Mouse (Mus musculus) left cerebral cortex, adult 18-20 months (tissue): Measurements from ENCODE around the gene Dapk2. TPM values are rescaled to one million over a fixed set of nuclear protein-coding genes. Genes with fewer than 3 reads are reported as not detected.
"Not testable (repeated sequence)": the region's sequence is repeated elsewhere in the genome, so short reads cannot be mapped to it uniquely, and the experiment has no call there.

Experiments
- DNase-seq, 2 experiments: peaks; one replicate each; pipeline ENCODE4 v3.0.0; 2021 to 2022; ENCODE audit warnings: low spot score in 2 of 2, mixed read lengths in 1 of 2
- total RNA-seq, 2 experiments: library from RNA; stranded (reverse); gene quantifications; 2 replicates each; pipeline ENCODE4 v1.2.3; 2021

Gene Dapk2
- total RNA-seq, 2 experiments from 2014 or later, result 2.5 to 2.7 TPM

DNA sequence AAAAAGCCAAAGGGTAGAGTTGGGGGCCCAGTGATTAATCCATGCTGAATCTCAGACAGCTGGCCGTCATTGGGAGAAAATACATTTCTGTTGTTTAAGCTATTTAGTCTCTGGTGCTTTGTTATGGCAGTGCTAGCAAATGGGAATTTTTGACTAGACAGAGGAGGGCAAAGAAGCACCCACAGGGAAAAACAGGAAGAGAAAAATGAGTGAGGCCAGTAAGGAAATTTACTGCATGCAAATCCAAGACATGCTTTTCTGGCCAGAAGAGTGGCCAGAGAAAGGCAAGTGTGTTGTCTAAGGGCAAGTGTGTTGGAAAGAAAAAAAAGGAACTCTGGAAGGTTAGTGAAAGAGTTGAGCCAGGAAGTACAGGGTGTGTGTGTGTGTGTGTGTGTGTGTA, 115.6 kb downstream of the Dapk2 start:
- DNase-seq, result no peak

DNA sequence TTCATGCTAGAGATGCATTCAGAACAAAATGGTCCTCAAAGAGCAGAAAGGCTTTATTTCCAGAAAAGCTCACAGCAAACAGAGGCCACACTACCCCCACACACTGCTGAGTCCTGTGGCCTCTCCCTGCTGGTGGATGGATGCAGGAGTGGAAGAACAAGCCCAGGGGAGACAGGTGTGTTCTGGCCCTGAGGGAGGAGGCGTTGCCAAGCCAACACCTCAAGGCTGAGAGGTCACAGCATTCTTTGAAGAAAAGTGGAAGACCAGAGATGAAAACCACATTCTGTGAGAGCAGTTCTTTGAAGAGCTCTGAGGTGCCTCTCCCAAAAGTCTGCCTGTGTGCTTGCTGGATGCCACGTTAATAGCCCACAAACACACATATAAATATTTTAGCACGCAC, 116.6 kb downstream of the Dapk2 start:
- DNase-seq, result no peak

DNA sequence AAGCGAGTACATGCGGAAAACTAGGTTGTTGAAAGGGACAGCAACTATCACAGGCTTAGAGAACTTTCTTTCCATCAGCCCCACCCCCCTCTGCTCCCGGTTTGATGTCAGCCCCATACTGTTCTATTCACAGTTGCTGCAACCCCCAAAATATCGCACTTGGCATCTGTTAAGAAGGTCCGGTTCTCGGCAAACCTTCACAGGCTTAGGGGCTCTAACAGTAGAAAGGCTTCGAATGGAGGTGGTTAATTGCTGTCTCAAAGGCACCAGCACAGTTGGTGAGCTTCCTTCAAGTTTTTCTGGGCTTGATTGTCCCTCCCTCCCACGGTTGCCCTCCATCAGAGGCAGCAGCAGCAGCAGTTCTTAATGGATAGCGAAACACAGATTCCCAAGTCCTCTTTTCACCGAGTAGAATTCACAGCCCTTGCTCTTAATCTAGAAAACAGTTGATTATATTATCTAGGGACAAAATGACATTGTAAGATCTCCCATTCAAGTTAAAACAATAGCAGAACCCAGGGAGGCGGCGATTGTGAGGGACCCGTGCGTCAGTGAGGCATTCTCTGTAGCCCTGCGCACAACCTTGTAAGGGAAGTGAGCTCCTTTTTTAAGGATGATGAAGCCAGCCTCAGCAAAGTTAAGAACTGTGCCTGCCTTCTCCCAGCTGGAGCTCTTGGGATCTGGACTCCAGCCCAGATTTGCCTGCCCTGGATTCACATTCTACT, 117.4 kb downstream of the Dapk2 start:
- DNase-seq, result peak; percentile 69 to 80

DNA sequence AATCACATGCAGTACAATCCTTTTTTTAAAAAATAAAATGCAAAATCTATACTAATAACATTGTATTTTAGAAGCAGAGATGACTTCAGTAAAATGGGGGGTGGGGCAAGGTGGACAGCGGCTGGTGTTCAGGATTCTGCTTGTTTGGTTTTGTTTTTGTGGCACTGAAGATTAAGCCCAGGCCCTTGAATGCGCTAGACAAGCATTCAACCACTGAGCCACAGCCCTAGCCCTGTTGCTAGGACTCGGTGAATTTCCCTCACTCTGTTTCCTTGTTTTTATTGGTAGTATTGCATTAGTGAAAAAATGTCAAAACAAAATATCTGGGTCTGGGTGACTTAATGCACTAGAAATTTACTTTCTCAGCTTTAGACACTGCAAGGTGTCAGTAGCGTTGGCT, 118.0 kb downstream of the Dapk2 start:
- DNase-seq, result no peak

DNA sequence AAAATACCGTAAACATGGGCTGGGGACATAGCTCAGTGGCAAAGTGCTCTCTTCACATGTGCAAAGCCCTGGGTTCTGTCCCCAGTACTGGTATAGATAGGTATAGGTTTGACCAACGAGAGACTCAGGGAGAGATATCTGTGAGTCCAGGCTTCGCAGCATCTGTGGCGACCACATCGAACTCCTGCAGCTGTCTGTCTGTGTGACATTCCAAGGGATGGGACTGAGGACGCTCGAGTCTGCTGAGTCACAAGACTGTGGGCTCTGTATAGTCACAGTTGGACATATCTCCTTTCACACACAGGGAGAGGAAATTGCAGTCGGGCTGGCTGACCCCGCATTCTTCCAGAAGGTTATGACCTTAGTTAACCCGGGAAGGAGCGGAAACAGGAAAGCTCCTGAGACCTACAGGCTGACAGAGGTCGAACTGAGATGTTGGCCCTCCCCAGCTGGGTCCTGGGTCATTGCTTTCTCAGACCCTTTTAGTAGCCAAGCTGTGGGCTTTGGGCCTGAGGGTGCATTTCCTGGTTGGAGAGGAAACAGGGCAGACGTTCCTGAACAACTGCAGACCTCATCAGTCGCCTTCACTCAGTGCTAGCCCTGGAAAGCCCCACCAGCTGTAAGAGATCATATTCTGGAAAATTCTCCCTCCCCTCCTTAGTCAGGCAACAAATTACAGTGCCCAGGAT, 118.8 kb downstream of the Dapk2 start:
- DNase-seq, result no peak

DNA sequence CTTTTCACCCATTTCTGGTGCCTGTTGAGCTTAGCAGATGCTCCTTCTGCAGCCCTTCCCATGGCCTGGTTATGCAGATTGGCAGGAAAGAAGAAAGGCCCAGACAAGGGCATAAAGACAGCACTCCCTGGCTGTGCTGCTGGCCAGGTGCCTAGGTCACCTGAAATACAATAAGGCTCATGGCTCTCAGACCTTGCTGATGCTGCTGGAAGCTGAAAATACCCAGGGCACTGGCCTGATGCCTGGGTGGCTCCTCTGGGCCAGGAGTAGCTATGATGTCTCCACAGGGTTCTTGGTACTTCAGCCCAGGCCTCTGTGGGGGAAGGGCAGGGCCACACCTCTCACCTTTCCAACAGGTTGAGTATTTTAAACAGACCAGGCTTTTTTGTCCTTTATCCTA, 121.6 kb downstream of the Dapk2 start:
- DNase-seq, result no peak

DNA sequence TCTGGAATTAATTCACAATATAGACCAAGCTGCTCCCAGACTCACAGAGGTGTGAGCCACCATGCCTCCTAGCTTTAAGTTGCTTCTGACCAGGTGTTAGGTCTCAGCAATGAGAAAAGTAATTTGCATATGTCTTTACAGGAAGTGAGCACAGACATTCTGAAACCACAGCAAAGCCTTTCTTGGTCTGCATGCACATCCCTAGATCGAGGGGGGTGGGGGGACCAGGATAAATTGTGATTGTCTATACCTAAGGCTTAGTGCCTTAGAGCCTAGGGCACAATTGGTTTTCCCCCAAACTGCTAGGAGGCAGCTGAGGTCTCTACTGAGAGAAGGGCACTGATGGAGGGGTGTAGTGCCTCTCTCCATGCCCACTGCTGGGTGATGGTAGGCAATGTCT, 122.5 kb downstream of the Dapk2 start:
- no peak for DNase-seq

DNA sequence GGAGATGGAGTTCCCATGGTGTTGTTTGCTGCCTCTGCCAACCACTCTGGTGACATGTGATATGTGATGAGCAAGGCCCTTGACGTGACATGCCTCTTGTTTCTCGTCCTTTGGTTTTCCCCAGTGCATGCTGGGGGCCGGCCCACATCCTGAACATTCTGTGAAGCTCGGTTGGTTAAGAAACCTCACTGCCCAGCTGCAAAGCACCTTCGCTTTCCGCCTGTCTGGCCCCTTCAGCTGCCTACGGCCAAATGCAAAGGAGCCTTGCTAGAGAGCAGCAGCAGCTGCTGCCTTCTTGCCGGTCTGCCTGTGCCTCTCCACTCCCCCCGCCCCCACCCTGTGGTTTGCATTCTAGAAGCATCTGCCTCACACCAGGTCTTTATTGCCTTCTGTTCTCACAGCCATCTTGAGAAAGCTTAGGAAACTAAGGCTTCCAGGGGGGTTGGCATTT, 123.5 kb downstream of the Dapk2 start:
- no peak for DNase-seq

DNA sequence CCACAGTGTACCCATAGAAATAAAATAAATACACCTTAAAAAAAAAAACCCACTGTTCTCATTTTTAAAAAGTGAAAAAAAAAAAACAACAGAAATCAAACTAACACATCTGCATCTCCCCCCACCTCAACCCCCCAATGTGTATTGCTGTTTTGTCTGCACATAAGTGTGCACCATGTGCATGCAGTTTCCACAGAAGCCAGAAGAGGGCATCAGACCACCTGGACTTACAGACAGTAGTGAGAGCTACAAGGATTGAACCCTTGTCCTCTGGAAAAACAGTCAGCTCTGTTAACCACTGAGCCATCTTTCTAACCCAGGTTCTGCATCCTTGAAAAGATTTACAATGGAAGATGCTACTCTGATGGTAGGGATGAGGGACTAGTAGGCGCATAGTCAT, 124.6 kb downstream of the Dapk2 start:
- no peak for DNase-seq

DNA sequence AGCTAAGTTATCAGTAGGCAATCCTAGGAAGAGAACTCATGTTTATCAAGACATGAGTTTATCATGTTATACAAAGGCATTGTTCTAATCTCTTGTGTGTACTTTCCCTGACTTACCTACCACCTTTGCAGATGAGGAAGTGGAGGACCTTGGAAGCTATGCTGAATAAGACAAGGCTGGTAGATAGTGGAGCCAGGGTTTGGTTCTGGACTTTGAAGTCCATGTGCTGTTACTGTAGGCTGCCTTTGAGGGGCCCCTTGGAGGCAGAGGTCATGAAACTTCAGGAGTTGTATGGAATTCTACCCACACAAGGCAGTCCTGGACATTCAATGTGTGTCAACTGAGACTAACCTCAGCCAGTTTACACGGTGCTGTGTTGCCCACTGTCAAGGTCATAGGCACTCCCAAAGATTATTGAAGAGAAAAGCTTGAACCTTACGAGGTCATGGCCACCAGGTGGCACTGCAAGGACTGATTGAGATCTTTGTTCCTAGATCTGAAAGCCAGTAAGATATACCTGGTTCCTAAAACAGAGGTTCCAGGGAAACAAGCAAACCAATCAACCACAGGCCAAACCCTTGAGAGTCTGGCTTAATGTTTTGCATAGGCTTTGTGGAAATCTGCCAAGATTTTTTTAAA, 125.7 kb downstream of the Dapk2 start:
- peak; percentile 67 to 77 for DNase-seq

DNA sequence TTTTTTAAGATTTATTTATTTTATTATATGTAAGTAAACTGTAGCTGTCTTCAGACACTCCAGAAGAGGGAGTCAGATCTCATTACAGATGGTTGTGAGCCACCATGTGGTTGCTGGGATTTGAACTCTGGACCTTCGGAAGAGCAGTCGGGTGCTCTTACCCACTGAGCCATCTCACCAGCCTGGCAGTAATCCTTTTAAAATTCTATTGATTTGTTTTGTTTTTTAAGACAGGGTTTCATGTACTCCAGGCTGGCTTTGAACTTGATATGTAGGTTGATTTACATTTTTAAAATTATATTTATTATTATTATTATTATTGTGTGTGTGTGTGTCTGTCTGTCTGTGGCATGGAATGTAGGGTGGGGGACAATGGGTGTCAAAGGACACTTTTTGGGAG, 127.2 kb downstream of the Dapk2 start:
- not testable (repeated sequence) for DNase-seq

DNA sequence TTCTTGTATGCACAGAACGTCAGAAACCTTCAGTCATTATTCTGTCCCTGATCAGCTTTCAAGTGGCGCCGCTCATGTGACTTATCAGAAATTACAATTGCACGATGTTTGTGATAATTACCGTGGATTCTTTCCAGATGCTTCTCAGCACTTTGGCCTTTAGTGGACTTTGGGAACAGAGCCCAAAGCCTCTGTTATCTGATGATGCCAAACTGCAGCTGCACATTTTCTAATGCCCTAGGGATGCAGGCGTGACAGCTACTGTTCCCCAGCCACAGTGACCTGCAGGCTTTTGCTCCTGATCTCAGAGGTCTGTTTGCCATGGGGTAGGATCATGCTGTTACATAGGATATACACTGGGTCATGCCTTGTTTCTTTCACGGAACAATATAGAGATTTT, 127.9 kb downstream of the Dapk2 start:
- DNase-seq, result no peak

DNA sequence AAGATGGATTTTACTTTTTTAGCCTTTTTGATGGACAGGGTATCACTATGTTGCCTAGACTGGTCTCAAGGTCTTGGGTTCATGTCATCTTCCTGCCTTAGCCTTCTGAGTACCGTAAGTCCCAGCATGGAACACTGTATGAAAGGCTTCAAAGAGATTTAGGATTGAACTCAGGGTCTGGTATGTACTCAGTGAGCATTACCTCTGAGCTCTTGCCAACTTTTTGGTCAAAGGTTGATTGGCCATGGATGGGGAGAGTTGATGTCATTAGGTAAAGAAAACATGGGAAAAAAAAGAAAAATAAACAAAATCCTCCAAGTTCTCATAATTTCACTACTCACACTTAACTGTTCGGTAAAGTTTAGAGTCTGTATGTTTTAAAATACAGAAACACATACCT, 132.7 kb downstream of the Dapk2 start:
- DNase-seq, result no peak

DNA sequence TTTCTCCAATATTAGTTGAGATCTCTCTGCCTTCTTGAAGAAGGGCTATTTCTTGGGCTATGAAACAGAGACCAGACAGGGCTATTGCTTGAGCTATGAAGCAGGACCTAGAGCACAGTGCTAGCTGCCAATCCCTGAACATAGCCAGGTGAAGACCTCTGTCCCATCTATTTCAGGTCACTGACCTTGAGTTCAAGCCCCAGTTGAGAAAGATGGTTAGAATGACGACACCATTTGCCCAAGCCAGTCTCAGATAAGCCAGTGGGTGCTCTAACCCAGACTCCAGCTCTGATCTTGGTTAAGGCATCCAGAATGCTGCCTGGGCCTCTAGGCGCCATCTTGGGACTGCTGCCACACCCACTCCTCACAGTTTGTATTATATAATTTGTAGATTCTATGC, 135.3 kb downstream of the Dapk2 start:
- no peak for DNase-seq

DNA sequence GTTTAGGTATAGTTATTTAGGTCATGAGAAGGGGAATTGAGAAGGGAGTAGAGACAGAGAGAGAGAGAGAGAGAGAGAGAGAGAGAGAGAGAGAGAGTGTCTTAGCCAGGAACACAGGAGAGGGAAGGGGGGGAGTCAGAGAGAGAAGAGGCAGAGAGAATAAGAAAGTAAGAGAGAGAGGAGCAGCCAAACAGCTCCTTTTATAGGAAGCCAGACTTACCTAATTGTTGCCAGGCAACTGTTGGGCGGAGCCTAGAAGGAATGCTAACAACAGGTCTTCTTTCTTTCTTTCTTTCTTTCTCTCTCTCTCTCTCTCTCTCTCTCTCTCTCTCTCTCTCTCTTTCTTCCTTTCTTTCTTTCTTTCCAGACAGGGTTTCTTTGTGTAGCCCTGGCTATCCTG, 136.2 kb downstream of the Dapk2 start:
- no peak for DNase-seq

DNA sequence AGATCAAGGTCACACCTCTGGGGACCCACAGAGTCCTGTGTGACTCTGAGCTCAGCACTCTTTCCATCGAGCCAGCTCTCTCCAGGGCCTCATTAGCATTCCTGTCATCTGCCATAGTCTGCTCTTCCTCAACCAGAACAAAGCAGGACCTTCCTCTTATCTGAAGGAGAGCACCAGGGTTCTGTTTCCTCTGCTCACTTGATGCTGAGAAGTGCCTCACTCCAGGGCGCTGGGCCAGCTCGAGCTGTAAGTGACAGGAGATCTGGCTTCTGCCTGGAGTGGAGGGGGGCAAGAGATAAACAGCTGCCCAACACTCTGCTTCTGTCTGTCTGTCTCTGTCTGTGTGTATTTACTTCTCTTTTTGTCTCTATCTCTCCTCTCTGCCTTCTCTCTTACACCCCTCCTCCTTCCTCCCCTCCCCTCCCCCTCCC, 137.0 kb downstream of the Dapk2 start:
- DNase-seq, result no peak

DNA sequence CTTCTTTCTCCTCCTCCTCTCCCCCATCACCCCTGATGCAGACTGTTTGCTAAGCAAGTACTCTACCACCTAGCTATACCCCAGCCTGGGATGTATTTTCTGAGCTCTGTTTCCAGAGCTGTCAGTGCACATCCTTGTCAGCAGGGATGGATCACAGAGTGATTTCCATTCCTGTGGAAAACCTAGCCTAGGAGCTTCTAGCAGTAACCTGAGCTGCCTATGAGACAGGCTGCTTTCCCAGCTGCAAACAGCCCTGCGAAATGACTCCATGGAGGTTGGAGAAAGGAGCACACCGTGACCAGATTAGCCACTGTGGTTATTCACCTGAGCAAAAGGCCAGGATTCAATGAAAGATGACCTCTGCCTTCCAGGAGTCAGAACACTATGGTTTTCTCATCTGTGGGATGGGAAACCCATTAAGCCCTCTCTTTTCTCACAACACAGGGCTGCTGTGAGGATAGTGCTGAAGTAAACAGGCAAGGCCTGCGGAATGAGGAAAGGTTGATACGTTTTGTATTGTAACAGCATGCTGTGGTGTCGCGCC, 137.6 kb downstream of the Dapk2 start:
- DNase-seq, result no peak

DNA sequence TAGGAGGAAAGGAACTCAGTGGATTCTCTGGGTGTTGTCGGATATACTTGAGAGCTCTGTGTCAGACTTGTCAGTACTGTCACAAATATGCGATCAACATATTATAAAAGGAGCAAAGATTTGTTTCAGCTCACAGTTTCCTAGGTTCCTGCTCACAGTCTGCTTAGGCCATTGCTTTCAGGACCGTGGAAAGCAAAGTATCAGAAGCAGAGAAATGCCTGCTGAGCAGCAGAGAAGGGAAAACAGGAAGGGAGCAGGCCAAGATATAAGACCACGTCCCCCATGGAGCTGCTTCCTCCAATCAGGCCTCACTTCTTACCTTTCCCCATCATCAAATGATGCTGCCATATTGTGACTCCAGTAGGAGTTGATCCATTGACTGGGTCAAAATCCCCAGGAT, 140.8 kb downstream of the Dapk2 start:
- DNase-seq, result no peak

DNA sequence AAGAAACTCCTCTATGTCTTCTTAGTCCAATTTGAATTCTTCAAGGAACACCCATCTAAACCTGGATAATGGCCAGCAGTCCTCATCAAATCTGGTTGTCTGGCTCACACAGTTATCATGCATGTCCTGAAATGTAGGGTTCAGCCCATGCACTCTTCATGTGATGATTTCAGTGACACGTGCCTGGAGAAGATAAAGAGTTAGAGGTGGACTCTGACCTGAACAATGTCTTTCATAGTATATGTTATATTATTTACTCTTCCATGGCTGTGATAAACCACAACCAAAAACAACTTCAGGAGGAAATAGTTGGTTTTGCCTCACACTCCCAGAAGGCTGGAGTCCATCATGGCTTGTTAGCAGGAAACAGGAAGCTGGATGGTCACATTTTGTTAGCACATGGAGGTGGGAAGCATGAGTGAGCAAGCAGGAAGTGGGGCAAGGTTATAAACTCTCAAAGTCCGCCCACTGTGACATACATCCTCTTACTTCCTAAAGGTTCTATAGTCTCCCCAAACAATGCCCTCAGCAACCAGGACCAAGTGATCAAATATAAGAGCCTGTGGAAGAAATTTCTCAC, 142.5 kb downstream of the Dapk2 start:
- no peak for DNase-seq

DNA sequence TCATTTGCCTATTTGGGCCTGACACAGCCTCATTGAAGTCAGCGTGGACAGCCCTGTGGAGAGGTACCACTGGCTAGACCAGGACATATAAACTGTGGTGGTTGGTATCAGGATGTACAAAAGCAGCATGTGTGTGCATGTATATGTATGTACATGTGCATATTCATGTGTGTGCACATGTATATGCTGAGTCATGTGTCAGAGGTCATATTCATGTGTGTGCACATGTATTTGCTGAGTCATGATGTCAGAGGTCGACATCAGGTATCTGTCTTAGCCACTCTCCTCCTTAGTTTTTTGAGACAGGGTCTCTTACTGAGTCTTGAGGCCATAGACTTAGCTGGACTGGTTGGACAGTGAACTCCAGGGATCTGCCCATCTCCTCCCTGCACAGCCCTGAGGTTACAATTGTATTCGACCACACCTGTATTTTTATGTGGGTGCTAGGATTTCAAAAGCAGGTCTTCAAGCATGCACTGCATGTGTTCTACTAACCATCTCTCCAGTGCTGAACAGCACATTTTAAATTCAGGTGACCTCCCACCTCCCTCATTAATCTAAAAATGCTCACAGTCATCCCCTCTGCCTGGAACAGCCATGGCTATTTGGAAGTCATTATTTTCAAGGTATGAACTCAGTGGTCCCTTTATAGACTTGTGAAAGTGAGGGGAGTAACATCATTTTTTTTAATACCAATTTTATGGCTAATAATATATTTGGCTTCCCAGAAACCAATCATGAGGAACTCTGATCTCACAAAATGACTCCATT, 146.5 kb downstream of the Dapk2 start:
- DNase-seq, result no peak
